Mouse (Mus musculus) megakaryocyte, adult 5-6 weeks (primary cell): ENCODE results near the gene Tuba3a. TPM values are rescaled to one million over a fixed set of nuclear protein-coding genes. Genes with fewer than 3 reads are reported as not detected.
"Not testable (repeated sequence)": the region's sequence is repeated elsewhere in the genome, so short reads cannot be mapped to it uniquely, and the experiment has no call there.

Experiments
- ATAC-seq: 2 replicates; pipeline ENCODE4 v1.8.0; 2016; ENCODE audit warnings: mild to moderate bottlenecking, inconsistent platforms; ENCODE audit not compliant: poor library complexity, severe bottlenecking
- total RNA-seq, 2 experiments: library from RNA; stranded (forward) in 1 of 2; stranded (reverse) in 1 of 2; fragments of 153-499, 151-499 nt in 1 of 2; fragments of 221-1000, 200-1000 nt in 1 of 2; gene quantifications; 2 replicates each; pipeline versions ENCODE4 v1.2.3 to v1.2.4; 2015 to 2017

The Tuba3a gene
- total RNA-seq, 2 experiments from 2014 or later: not detected

DNA sequence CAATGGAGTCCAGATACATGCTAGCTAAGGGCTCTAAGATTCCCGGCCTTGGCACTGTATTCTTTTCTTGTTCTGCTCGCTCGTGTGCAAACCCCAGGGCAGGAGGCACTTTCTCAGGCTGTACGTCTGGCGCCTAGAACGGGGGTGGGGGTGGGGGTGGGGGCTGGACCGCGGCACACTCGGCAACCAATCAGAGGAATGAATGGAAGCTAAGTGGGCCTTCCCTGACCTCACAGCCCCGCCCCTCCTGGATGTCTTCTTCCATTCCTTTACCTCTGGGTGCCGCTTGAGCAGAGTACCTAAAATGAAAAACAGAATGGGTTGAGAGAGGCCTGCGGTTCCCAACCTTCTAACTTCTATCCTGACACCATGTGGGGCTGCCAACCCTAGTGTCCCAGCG is 23.1 kb upstream of the Tuba3a start:
- ATAC-seq: no peak

DNA sequence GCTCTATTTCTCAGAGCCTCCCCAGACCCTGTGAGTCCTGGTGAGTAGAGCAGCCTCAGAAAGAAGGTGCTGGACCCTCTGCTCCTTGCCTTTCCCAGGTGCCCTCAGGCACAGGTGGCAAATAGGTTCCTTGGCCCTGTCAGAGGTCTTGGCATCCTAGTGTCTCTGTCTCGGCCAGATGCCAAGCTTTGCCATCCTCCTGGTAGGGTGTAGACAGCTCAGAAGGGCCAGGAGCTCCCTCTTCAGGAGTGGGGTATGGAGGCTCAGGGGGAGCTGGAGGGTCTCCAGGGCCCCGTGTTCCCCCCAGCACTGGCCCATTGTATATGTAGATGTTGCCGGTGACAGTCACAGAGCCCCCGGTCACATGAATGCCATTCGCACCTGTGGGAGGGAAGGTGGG is 21.2 kb upstream of the Tuba3a start:
- no peak for ATAC-seq

GRCm38 (mm10) chr6:125305465-125305864 is 19.6 kb upstream of the Tuba3a start:
- no peak for ATAC-seq

GRCm38 (mm10) chr6:125304408-125304807 is 18.6 kb upstream of the Tuba3a start:
- ATAC-seq: not testable (repeated sequence)

- ATAC-seq: no peak
These were observed 17.4 kb upstream of the Tuba3a start for GRCm38 (mm10) chr6:125303242-125303641.

GRCm38 (mm10) chr6:125302231-125302982 is 16.6 kb upstream of the Tuba3a start:
- ATAC-seq: no peak

DNA sequence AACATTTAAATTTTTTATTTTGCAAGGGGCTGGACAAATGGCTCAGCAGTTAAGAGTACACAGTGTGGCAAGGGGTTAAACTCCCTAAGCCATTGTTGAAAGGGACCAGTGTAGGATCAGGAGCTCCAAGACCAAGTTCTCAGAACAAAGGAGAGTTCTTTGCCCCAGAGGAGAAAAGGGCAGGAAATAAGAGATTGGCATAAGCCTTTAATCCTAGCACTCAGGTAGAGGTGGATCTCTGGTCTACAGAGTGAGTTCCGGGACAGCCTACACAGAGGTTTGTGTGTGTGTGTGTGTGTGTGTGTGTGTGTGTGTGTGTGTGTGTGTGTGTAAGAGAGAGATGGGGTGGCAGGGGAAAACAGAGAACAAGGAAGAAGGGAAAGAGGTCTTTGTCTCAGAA is 15.1 kb upstream of the Tuba3a start:
- no peak for ATAC-seq

DNA sequence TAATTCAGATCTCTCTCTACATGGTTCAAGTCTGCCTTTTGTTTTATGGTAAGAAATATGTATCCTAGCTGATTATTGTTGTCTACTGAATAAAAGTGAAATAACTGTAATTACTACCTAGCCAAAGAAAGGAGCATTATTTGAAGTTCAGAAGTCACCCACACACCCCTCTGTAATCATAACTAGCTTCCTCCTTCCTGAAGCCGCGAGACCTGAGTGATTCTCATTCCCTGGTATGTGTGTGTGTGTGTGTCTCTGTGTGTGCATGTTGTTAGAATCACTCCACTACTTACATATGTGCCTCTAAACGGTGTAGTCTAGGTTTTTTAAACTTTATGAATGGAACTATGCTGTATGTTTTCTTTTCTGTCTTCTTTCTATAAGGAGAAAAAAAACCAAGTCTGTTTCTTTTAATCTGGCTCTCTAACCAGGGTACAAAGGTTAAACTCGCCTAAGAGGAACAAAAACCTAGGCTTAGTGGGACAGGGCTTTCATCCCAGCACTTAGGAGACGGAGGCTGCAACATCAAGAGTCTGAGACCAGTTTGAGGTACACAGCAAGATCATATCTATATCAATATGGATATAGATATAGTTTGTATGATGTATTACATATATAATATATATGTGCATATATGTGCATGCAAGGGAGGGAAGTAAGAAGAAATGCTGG is 11.4 kb upstream of the Tuba3a start:
- ATAC-seq: no peak

DNA sequence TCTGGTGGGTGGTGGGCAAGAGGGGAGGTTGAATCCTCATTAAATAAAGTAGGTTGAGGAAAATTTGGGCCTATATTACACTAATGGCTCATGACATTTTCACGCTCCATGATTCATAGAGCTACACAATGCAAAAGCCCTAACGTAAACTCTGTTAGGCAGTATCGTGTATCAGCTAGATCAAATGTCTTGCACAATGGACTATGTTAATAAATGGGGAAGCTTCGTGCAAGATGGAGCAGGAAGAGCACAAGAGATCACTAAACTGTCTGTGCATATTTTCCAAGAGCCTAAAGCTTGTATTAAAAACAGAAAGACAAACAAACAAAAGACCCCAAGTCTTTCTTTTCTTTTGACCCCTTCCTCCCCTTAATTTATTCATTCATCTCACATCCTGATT is 8.2 kb upstream of the Tuba3a start:
- ATAC-seq: 0 out of 2 replicates have a peak, but pooled peaks have one; percentile 49

DNA sequence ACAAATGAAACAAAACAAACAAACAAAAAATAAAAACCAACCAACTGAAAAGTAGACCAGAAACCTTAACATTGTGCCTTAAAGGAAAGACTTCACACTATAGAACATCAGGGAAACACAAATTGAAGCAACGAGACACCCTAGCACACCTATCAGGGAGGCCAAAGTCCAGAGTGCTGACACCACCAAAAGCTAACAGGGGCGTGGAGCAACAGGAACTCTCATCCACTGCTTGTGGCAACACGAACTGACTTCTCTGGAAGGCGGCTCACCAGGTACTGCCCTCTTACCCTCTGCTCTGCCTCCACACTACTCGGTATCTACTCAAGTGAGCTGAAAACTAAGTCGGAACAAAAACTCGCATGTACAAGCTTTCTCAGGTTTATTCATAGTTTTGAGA is 6.4 kb upstream of the Tuba3a start:
- ATAC-seq: no peak

GRCm38 (mm10) chr6:125291329-125291728 is 5.5 kb upstream of the Tuba3a start:
- no peak for ATAC-seq

DNA sequence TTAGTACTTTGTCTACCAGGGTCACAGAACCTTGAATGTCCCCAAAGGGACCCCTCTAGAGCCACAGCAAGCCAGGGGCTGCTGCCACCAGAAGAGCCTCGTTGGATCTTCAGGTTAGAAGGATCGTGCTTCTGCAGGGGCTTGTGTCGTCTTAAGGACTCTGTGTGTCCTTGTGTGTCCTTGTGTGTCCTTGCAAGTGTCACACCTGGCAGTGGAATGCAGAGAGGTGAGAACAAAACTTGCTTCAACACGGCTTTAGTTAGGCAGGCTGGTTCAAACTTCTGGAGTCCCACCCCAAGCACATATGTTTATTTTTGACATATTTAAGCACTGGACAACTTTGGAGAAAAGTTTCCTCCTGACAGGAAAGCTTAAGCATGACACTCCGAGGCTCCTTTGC is 2.9 kb upstream of the Tuba3a start:
- ATAC-seq: no peak

DNA sequence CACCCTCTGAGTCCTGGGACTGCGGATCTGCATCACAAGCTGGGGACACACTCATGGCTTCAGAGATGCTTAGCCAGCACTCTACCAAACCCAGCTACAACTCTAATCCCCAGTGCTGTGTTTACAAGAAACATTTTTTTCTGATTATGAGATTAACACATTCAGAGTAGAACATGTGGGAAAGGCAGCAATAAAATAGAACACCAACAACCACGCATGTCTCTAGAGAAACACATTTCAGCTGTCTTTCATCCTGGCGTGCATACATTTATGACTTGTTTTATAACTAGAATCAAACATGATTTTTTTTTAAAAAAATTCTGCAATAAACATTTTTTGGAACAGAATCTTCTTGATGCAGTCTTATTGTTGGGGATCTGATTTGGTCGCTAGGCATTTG is 1.1 kb upstream of the Tuba3a start:
- ATAC-seq: no peak

DNA sequence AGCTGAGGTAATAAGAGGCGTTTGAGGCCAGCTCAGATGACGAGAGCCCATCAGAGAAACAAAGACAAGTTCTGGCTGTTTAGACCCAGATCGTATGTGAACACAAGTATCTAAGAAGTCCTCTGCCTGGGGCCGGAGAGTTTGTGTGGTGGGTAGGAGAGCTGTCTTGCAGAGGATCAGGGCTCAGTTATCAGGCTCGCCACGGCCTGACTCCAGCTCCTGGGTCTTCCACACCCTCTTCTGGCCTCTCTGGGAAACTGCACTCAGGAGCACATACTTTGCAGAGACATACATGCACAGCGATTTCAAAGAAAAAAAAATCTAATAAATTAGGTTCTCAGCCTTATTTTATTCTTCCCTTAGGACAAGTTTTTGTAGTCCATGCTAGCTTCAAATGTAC is 1.1 kb downstream of the Tuba3a start:
- no peak for ATAC-seq

- no peak for ATAC-seq
These were observed 1.6 kb downstream of the Tuba3a start for GRCm38 (mm10) chr6:125284250-125284649.

DNA sequence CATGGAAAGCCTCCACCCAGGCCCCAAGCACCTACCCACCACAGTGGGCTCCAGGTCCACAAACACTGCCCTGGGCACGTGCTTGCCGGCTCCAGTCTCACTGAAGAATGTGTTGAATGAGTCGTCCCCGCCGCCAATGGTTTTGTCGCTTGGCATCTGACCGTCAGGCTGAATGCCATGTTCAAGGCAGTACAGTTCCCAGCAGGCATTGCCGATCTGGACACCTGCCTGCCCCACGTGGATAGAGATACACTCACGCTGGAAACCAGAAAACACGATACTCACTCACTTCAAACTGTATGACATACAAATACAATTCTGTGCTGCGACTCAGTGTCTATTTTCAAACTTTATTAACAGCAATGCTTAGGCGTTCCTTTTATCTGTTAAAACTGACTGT is 3.1 kb downstream of the Tuba3a start:
- not testable (repeated sequence) for ATAC-seq

DNA sequence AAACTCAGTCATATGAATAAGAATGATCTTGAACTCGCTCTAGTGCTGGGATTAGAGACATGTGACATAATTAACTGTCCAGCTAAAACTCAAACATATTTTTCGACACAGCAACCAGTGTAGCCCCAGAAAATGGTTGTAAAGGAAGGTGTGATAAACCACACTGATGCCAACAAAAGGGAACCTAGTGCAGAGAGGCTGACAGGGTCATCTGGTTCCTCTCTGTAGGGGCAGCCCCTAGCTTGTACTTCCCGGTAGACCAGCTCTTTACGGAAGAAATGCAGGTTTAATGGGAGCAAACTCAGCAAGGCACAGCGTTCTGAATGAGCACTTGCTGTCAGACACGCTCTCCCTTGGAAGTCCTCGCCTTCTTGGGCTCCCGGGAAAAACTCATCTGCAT is 6.1 kb downstream of the Tuba3a start:
- peak; percentile 80 for ATAC-seq

- ATAC-seq: no peak
These were observed 10.8 kb downstream of the Tuba3a start for GRCm38 (mm10) chr6:125274841-125275563.

DNA sequence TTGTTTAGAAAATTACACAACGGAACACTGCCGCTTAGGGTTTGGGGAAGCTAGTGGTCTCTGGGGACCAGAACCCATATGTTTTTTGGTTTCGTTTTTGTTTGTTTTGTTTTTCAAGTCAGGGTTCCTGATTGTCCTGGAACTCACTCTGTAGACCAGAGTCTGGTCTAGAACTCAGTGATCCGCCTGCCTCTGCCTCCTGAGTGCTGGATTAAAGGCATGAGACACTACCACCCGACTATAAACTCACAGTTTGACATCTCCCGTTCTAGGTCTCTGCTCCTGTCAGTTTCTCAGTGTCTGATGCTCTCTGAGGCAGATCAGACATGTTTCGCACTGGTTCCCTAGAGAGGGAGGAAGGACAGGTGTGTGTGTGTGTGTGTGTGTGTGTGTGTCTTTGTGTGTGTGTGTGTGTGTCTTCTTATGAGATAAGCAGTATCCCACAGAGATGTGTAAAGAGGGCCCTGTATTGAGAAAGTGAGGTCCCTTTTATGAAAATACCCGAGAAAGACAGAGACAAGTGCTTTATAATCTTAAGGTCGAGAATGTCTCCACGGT is 13.5 kb downstream of the Tuba3a start:
- peak; percentile 10; the same call in 1 of the 2 replicates for ATAC-seq

- peak; percentile 95 for ATAC-seq
These were observed 14.2 kb downstream of the Tuba3a start for GRCm38 (mm10) chr6:125271455-125272227.

DNA sequence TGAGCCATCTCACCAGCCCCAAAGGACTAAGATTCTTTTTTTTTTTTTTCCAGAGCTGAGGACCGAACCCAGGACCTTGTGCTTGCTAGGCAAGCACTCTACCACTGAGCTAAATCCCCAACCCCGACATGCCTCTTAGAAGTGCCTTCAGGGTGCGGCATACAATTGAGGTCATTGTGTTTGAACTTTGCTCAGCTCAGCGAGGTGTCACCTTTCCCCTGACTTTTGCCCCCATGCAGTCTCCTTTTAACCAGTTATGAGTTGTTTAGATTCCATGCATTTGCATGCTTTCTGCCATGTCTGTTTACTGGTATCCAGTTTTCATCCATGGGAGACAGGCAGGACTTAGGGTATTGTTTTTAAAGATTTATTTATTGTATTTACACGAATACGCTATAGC is 17.0 kb downstream of the Tuba3a start:
- ATAC-seq: no peak
